Mouse (Mus musculus): ENCODE measurements around the gene Tbc1d7. TPM values are rescaled to one million over a fixed set of nuclear protein-coding genes. Genes with fewer than 3 reads are reported as not detected.

Tbc1d7 gene
- total RNA-seq, 2 experiments from 2014 or later, result 26.0 to 26.4 TPM

Other genes starting within 250 kb of the Tbc1d7 start
- gene Gfod1, start 132.7 kb upstream of the Tbc1d7 start, total RNA-seq (2021), result 1 to 10 TPM; 4.3 to 5.9 TPM
- gene Sirt5, start 194.0 kb upstream of the Tbc1d7 start, total RNA-seq (2021), result 10 to 100 TPM; 15.8 to 17.6 TPM
- gene Nol7, start 226.9 kb upstream of the Tbc1d7 start, total RNA-seq (2021), result 100 to 1,000 TPM; 105 to 112 TPM